Mouse (Mus musculus): Measurements from ENCODE around the gene Miga1.

Gene Miga1

DNA sequence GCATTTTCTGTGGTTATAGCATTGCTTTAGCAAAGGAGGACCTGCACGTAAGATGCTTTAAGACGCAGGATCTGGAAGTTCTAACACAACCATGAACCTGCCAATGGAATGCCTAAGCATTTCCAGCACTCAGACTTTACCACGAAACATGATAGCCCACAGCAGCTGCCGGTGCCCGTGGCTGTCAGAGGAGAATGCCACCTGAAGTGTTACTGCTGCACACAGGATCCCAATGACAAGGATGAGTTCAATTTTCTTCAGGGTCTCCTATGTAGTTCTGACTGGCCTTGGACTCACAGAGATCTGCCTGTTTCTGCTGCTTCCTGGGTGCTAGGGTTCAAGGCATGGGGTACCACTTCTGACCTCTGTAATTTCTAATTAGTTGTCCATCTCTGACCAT, 55.4 kb downstream of the Miga1 start:
- DNase-seq (ENCODE audit: low spot score) = no peak

DNA sequence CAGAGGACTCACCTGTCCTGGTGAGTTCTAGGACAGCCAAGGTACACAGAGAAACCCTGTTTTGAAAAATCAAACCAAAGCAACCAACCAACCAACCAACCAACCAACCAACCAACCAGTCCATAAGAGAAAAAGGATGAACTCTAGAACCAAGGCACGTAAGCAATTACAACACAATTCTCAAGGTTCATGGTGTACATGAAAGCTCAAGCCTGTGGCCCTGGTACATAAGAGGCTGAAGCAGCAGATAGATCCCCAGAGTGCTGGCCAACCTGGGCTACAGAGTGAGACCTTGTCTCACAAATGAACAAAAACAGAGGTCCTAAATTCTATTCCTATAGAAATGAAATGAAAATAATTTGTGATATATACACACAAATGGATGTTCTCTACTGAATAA, 55.9 kb downstream of the Miga1 start:
- no peak for DNase-seq (ENCODE audit: low spot score)

GRCm38 (mm10) chr3:152282126-152282525, 58.1 kb downstream of the Miga1 start:
- no peak for DNase-seq (ENCODE audit: low spot score)

DNA sequence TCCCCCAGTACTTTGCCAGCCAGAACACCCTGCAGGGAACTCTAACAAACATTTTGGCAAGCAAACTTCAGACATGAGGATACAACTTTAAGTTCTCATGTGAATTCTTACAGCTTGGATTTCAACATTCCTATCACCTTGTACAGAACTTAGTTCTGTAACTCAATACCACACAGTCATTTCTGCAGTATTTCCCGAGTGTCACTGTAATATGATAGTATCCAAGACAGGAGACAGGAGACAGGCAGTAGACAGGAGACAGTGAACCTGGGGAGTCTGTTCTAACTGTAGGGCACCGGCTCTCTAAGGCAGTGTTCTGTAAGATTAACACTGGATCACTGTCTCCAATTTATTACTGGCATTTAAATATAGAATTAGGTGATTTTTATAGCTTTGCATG, 61.8 kb downstream of the Miga1 start:
- no peak for DNase-seq (ENCODE audit: low spot score)

GRCm38 (mm10) chr3:152277912-152278311, 62.3 kb downstream of the Miga1 start:
- no peak for DNase-seq (ENCODE audit: low spot score)

- DNase-seq (ENCODE audit: low spot score) = no peak
Measured at GRCm38 (mm10) chr3:152276935-152277334, 63.3 kb downstream of the Miga1 start.

- DNase-seq (ENCODE audit: low spot score) = no peak
Measured at GRCm38 (mm10) chr3:152275008-152275407, 65.2 kb downstream of the Miga1 start.

DNA sequence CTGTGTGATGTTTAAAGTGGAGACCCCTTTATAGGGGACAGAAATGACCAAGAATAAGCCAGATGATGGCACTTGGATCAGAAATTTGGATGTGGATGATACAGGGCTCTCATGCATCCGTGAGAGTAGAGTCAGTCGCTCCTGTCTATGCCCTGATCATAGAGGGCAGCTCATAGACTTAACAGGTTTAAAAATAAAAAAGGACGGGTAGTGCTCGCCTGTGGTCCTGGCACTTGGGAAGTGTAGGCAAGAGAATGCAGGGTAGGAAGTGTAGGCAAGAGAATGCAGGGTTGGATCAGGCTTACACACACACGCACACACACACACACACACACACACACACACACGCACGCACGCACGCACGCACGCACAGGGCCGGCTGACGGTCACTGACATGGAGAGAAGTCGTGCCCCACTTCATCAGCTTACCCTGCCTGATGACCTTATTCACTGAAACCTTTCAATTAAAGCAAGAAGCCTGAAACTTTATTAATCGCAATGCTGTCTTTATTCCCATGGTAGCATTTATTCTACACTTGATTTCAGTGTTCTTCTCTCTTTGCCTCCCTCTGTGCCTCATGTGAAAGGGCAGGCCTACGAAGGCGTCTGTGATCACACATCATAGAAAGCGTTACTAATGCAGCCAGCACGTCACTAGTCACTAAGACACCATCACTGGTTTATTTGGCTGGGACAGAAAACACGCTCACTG, 67.1 kb downstream of the Miga1 start:
- DNase-seq (ENCODE audit: low spot score) = no peak

GRCm38 (mm10) chr3:152271876-152272275, 68.3 kb downstream of the Miga1 start:
- DNase-seq (ENCODE audit: low spot score) = no peak

- no peak for DNase-seq (ENCODE audit: low spot score)
Measured at GRCm38 (mm10) chr3:152271071-152271710, 69.0 kb downstream of the Miga1 start.

GRCm38 (mm10) chr3:152268099-152268498, 72.1 kb downstream of the Miga1 start:
- DNase-seq (ENCODE audit: low spot score) = no peak

DNA sequence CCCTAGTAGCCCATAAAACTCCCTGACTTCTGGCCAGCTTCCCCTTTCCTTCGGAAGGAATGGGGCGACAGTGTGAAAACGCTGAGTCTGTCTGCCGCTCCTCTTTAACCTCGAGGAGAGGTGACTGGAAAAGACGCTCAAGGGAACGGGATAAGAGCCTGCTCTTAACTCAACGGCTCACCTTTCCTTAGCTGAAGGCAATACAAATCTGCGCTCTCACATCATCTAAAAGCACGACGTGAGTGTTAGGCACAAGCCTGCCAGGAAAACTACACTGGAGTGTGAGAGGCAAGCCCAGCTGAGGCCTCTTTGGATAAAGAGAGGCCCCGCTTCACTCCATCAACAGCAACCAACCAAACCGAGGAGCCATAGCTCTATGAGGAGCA, 74.2 kb downstream of the Miga1 start, which contains the start of gene Nexn:
TSS of gene Nexn (minus strand) at position 315 of the 386 bp plus-strand sequence.
- no peak for DNase-seq (ENCODE audit: low spot score)

GRCm38 (mm10) chr3:152265351-152266035, 74.7 kb downstream of the Miga1 start:
- peak; percentile 78 for DNase-seq (ENCODE audit: low spot score)

DNA sequence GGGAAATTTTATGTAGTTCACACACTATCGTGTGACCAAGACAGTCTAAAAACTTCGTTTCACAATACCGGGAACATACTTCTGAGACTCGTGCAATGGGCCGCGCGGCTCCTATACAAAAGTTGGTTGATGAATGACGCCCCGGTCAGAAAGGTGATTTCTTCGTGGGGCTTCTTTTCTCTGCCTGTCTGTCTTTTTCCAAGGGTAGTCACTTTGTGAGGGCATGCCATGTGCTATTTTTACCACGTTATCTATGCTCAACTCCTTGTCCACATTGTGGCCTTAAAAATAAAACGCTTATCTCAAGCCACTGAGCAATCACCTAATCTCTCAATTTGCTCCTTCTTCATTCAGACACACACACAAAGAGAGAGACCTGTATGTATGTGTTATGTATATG, 75.4 kb downstream of the Miga1 start:
- no peak for DNase-seq (ENCODE audit: low spot score)

DNA sequence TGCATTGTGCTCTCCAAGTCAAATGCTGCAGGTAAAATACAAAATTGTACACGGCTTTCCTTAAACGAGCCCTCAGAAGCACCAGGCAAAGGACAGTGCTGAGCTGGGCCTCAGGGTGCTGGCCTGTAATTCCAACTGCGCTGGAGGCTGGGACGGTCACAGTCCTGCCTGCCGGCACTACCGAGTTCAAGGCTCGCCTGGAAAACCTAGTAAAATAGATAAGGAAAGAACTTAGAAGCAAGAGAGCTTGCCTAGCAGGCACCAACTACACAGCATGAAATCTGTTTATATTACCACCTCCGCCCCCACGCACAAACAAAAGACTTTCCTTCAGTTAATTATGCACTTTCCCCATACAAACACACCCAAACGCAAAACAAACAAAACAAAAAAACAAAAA, 75.8 kb downstream of the Miga1 start:
- no peak for DNase-seq (ENCODE audit: low spot score)

DNA sequence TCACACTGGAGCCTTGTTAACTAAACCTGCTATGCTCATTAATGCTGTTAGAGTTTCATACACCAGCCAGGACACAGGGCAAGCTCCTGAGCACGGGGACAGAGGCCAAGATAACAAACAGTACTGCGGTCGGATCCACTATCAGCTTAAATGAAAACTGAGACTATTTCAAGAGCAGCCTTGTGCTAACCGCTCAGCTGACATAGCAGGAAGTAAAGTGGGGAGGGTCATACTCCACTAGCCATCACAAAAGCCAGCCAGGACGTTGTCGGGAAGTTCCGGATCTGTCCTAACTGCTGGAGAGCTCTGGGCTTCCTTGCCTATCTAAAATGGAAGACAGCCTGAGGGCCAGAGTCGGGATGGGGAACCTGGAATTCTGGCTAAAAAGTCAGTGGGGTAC, 78.3 kb downstream of the Miga1 start:
- no peak for DNase-seq (ENCODE audit: low spot score)

- no peak for DNase-seq (ENCODE audit: low spot score)
Measured at GRCm38 (mm10) chr3:152261436-152261835, 78.8 kb downstream of the Miga1 start.

GRCm38 (mm10) chr3:152260362-152260761, 79.8 kb downstream of the Miga1 start:
- DNase-seq (ENCODE audit: low spot score) = no peak

DNA sequence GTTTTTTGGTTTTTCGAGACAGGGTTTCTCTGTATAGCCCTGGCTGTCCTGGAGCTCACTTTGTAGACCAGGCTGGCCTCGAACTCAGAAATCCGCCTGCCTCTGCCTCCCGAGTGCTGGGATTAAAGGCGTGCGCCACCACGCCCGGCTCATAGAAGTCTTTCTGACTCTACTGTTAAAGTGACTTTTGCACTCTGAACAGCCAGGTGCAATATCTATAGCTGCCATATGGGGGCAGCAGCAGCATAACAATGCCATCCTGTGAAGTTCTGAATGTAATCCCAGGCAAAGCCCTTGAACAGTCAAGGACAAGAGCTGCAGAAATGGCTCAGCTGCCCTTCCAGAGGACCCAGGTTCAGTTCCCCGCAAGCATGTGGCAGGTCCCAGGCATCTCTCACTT, 80.8 kb downstream of the Miga1 start:
- peak; percentile 75 for DNase-seq (ENCODE audit: low spot score)

DNA sequence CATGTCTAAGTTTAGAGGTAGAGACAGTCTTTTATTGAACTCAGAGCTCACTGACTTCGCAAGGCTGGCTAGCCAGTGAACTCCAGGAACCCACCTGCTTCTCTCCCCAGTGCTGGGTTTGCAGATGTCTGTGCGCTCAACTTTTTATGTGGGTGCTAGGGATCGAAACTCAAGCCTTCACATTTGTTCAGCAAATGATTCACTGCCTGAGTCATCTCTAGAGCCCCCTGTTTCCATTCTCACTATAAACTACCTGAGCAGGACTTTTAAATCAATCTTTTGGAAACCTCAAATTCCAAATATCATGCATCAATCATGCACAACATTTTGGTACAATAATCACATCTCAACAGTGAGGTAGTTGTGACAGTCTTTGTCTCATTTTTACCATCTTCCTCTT, 82.7 kb downstream of the Miga1 start:
- no peak for DNase-seq (ENCODE audit: low spot score)

- DNase-seq (ENCODE audit: low spot score) = no peak
Measured at GRCm38 (mm10) chr3:152250487-152250886, 89.7 kb downstream of the Miga1 start.

DNA sequence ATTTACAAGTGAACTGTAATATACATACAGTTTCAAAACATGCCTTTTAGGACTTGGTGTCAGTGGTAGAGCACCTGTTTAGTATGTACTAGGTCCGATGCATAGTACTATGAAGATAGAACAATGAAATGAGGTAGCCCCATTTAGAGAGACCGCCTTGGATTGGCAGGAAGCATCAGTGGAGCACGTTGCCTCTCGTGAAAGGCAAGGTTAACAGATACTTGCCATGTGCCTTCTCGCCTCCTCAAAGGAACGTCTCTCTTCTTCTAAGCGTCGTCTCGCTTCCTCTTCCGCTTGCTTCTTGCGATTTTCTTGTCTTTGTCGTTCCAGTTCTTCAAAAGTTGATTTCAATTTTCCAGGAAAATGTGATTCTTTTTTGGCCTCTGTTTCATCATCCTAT, 92.5 kb downstream of the Miga1 start:
- no peak for DNase-seq (ENCODE audit: low spot score)

GRCm38 (mm10) chr3:152245273-152245910, 94.8 kb downstream of the Miga1 start:
- DNase-seq (ENCODE audit: low spot score) = no peak
